Mouse (Mus musculus) lung, postnatal 0 days (tissue): ENCODE measurements around the gene Pald1. TPM values are rescaled to one million over a fixed set of nuclear protein-coding genes. Genes with fewer than 3 reads are reported as not detected.

Source experiments
- ATAC-seq: fragments of 200-750 bp; cut with Nextera tagmentation; 2 replicates; pipeline ENCODE4 v1.8.0; 2017; ENCODE audit warnings: moderate library complexity
- DNase-seq: peaks from one replicate; pipeline ENCODE4 v3.0.0-alpha.2; 2016; ENCODE audit warnings: low spot score
- H3K27ac ChIP-seq: fragments of 300-500 bp; sonication (generic); 2 replicates; pipeline ENCODE4 v1.5.1; 2014; ENCODE audit warnings: antibody characterized with exemption, mild to moderate bottlenecking, low read length, mixed read lengths
- H3K27me3 ChIP-seq: fragments of 300-500 bp; sonication (generic); replicated peaks from 2 replicates; pipeline ENCODE4 v1.6.1; 2014; ENCODE audit warnings: low read length, mixed read lengths; ENCODE audit not compliant: insufficient read depth
- H3K36me3 ChIP-seq: fragments of 300-500 bp; sonication (generic); 2 replicates; pipeline ENCODE4 v1.6.1; 2014; ENCODE audit warnings: low read length, mixed read lengths; ENCODE audit not compliant: insufficient read depth
- H3K4me1 ChIP-seq: fragments of 300-500 bp; sonication (generic); 2 replicates; pipeline ENCODE4 v1.6.1; 2014; ENCODE audit warnings: antibody characterized with exemption, low read depth, low read length, mixed read lengths; ENCODE audit not compliant: insufficient read depth
- H3K4me2 ChIP-seq: fragments of 300-500 bp; sonication (generic); replicated peaks from 2 replicates; pipeline ENCODE4 v1.6.1; 2014; ENCODE audit warnings: low read depth, mild to moderate bottlenecking, low read length, moderate library complexity, mixed read lengths
- H3K4me3 ChIP-seq: fragments of 300-500 bp; sonication (generic); 2 replicates; pipeline ENCODE4 v1.5.1; 2014; ENCODE audit warnings: low read depth, low read length
- H3K9ac ChIP-seq: fragments of 300-500 bp; sonication (generic); replicated peaks from 2 replicates; pipeline ENCODE4 v1.6.1; 2014; ENCODE audit warnings: low read depth, mild to moderate bottlenecking
- H3K9me3 ChIP-seq: fragments of 300-500 bp; sonication (generic); 2 replicates; pipeline ENCODE4 v1.6.1; 2016; ENCODE audit warnings: low read length, mixed read lengths
- CTCF ChIP-seq: IDR thresholded peaks from 2 replicates; pipeline ENCODE4 v1.5.1; 2016; ENCODE audit warnings: antibody characterized with exemption, mild to moderate bottlenecking
- EP300 ChIP-seq: IDR thresholded peaks from 2 replicates; pipeline ENCODE4 v1.6.1; 2016; ENCODE audit warnings: antibody characterized with exemption, mild to moderate bottlenecking, control low read depth
- WGBS: fragments of 180-500 bp; shearing (Covaris S2); extraction: QIAGEN DNeasy Blood & Tissue Kit; methylation state at CpG from one replicate; pipeline ENCODE4 v1.1.7; 2014; 5-methylcytosine and 5-hydroxymethylcytosine counted together
- polyA plus RNA-seq: library from polyadenylated mRNA; unstranded; fragments of >200 nt; fragmentation: Nextera tagmentation; extraction: Ambion mirVana; gene quantifications from 2 replicates; pipeline ENCODE4 v1.2.1, GENCODE M21; 2015

Pald1 gene
- polyA plus RNA-seq, 1 experiment from 2014 or later, result 30.4 TPM

DNA sequence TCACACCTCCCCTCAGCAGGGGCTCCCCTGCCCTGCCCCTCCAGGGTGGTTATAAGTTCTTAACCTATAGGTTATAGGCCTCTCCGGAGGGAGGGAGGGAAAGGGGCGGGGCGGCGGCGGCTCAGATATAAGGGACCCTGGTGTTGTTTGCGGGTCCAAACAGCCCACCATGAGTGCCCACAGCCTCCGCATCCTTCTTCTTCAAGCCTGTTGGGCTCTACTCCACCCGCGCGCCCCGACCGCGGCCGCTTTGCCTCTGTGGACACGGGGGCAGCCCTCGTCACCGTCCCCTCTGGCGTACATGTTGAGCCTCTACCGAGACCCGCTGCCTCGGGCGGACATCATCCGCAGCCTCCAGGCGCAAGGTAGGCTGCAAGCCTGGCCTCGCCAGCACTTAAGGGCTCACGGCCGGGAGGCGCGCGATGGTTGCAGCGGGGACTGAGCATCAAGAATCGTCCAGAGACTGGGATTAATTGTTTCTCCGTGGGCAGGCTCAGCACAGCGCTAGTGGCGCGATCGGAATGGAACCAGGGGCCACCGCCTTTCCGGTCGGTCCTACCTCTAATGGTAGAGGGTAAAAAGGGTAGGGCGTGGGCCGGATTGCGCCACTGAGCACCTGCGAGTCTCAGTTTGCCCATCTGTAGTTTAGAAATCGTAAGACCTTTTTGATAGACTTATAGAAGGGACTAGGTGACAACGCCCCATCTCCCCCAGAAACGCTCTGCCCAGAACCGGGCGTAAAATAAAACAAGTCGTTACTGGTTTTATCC, 35.0 kb upstream of the Pald1 start:
- no peak for TF ChIP-seq CTCF
- no peak for TF ChIP-seq EP300
- peaks cover 27% of the 10 kb centered on the region for H3K27me3 ChIP-seq
- 2% methylated on average over 50 of the region's 50 CpGs for WGBS
- H3K4me2 ChIP-seq, result peak overlapping the region; percentile 61
- no peak overlapping the region for H3K27ac ChIP-seq
- H3K9me3 ChIP-seq, result no peaks in the 10 kb centered on the region
- 0 out of 2 replicates have a peak, but pooled peaks cover 6% of the 10 kb centered on the region for H3K4me1 ChIP-seq
- no peaks in the 10 kb centered on the region for H3K36me3 ChIP-seq
- peak overlapping the region; percentile 37 for H3K4me3 ChIP-seq
- DNase-seq (no peak), ATAC-seq (peak; percentile 21)
- H3K9ac ChIP-seq, result 0 out of 2 replicates have a peak overlapping the region, but pooled peaks have one; percentile 9

GRCm38 (mm10) chr10:61417672-61418071, 34.3 kb upstream of the Pald1 start, which contains the start of gene Nodal:
Nodal (plus strand) TSS chr10:61417972.
- H3K27ac ChIP-seq, result no peak within 1 kb of the TSS
- 0 out of 2 replicates have a peak within 1 kb of the TSS, but pooled peaks have one; percentile 9 for H3K9ac ChIP-seq
- H3K4me1 ChIP-seq, result 0 out of 2 replicates have a peak, but pooled peaks cover 6% of the 10 kb centered on the region
- ATAC-seq, result no peak
- H3K4me2 ChIP-seq, result peak within 1 kb of the TSS; percentile 61
- H3K27me3 ChIP-seq, result peaks cover 27% of the 10 kb centered on the region
- no peak for TF ChIP-seq EP300
- no peak for TF ChIP-seq CTCF
- no peaks in the 10 kb centered on the region for H3K9me3 ChIP-seq
- H3K4me3 ChIP-seq, result peak within 1 kb of the TSS; percentile 37
- WGBS, result 34% methylated on average over 9 of the region's 10 CpGs
- H3K36me3 ChIP-seq, result no peaks in the 10 kb centered on the region
- DNase-seq, result no peak

- DNase-seq (no peak), ATAC-seq (no peak)
- no peaks in the 10 kb centered on the region for H3K9me3 ChIP-seq
- no peak overlapping the region for H3K4me2 ChIP-seq
- H3K4me3 ChIP-seq, result no peak overlapping the region
- TF ChIP-seq CTCF, result no peak
- no peak for TF ChIP-seq EP300
- H3K9ac ChIP-seq, result no peak overlapping the region
- H3K27ac ChIP-seq, result no peak overlapping the region
- peaks cover 27% of the 10 kb centered on the region for H3K27me3 ChIP-seq
- 0 out of 2 replicates have a peak, but pooled peaks cover 6% of the 10 kb centered on the region for H3K4me1 ChIP-seq
- H3K36me3 ChIP-seq, result no peaks in the 10 kb centered on the region
- WGBS, result 61% methylated on average over 2 of the region's 2 CpGs
These were observed 33.7 kb upstream of the Pald1 start for GRCm38 (mm10) chr10:61417046-61417445.

GRCm38 (mm10) chr10:61416561-61416960, 33.2 kb upstream of the Pald1 start:
- DNase-seq (no peak), ATAC-seq (no peak)
- no peak overlapping the region for H3K9ac ChIP-seq
- no peak for TF ChIP-seq CTCF
- no peak for TF ChIP-seq EP300
- no peak overlapping the region for H3K27ac ChIP-seq
- H3K4me3 ChIP-seq, result no peak overlapping the region
- no peak overlapping the region for H3K4me2 ChIP-seq
- peaks cover 27% of the 10 kb centered on the region for H3K27me3 ChIP-seq
- 51% methylated on average over 7 of the region's 7 CpGs for WGBS
- H3K36me3 ChIP-seq, result no peaks in the 10 kb centered on the region
- H3K9me3 ChIP-seq, result no peaks in the 10 kb centered on the region
- H3K4me1 ChIP-seq, result 0 out of 2 replicates have a peak, but pooled peaks cover 6% of the 10 kb centered on the region

DNA sequence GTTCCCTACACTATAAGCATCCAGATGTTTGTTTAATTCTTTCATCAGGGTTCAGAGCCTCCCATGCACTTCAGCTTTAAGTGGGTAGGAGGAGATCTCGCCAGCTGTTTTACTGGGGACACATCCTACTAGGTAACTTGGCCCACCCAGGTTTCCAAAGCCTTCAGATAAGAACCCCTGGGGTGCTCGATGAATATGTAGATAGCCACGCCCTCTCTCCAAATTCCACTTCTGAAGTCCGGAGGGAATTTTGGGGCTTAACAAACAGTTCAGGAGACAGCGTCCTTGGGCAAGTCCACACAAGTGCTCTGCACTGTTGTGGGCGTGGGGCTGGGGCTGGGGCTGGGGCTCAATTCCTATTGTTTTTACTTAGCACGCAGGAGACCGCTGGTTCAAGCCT, 32.6 kb upstream of the Pald1 start:
- Histone ChIP-seq H3K9me3 (no peaks in the 10 kb centered on the region), H3K27ac (no peak overlapping the region), H3K36me3 (no peaks in the 10 kb centered on the region), H3K27me3 (peaks cover 27% of the 10 kb centered on the region), H3K4me3 (no peak overlapping the region), H3K4me2 (no peak overlapping the region), H3K4me1 (0 out of 2 replicates have a peak, but pooled peaks cover 6% of the 10 kb centered on the region), H3K9ac (no peak overlapping the region)
- TF ChIP-seq EP300, result no peak
- TF ChIP-seq CTCF, result no peak
- ATAC-seq, result no peak
- WGBS, result 26% methylated on average over 8 of the region's 8 CpGs
- no peak for DNase-seq

DNA sequence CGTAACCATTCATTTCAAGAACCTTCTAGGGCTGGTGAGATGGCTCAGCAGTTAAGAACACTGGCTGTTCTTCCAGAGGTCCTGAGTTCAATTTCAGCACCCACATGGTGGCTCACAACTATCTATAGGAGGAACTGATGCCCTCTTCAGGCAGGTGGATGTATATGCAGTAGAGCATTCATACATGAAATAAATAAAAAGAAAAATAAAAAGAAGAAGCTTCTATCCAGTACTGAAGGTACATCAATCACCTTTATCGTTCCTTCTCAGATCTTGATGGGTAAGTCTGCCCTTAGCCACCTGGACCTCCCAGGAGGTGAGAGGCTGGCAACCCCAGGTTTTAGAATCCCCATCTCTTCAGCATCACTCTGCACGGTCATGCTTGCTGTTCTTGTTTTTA, 31.9 kb upstream of the Pald1 start:
- Histone ChIP-seq H3K9ac (no peak overlapping the region), H3K4me1 (0 out of 2 replicates have a peak, but pooled peaks cover 6% of the 10 kb centered on the region), H3K4me3 (no peak overlapping the region), H3K27ac (no peak overlapping the region), H3K9me3 (no peaks in the 10 kb centered on the region), H3K4me2 (no peak overlapping the region), H3K36me3 (no peaks in the 10 kb centered on the region), H3K27me3 (peaks cover 27% of the 10 kb centered on the region)
- WGBS, result 54% methylated on average over 3 of the region's 3 CpGs
- TF ChIP-seq CTCF, result peak; percentile 24; the same call in 1 of the 2 replicates
- no peak for TF ChIP-seq EP300
- ATAC-seq (no peak), DNase-seq (no peak)
